Mouse (Mus musculus): ENCODE data around the gene 9930021J03Rik.
A peak's percentile ranks its signal among the peaks of the same experiment; 100 is the strongest.

Gene 9930021J03Rik

DNA sequence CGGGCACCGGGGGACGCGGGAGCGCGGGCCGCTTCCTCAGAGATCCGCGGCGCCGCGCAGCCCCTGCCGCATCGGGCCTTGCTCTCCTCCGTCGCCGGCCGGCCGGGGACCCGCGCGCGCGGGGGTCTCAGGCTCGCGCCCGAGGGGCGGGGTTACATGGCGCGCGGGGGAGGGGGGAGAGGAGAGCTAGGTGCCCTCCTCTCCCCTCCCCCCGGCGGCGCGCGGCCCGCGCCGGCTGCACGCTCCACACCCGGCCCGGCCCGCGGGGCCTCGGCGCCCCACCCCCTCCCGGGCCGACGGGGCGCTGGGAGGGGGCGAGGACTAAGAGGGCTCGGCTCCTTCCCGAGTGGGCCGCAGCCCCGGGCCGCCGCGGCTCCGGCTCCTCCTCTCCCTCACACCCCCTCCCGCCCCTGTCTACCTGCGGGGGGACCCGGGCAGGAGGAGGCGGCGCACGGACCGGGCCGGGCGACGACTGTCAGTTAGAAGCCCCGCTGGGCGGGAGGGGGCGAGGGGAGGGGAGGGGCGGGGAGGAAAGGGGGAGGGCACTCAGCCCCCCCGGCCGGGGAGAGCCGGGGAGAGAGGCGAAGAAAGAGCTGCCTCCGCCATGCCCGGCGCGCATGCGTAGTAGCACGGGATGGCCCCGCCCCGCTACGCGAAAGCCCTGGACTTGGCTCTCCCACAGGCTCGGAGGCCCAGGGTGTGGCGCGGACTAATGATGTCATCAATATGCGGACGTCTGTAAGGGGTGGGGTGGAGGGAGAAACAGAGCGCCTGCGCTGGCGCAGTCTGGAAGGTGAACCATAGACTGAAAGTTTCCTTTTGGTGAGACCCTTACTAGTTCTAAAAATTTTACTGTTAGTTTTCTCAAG, at the start of gene 9930021J03Rik:
TSS of gene 9930021J03Rik (minus strand) at position 73 of the 869 bp plus-strand sequence.
- peak; percentile 99 for DNase-seq (ENCODE audit: low read depth, low spot score)

DNA sequence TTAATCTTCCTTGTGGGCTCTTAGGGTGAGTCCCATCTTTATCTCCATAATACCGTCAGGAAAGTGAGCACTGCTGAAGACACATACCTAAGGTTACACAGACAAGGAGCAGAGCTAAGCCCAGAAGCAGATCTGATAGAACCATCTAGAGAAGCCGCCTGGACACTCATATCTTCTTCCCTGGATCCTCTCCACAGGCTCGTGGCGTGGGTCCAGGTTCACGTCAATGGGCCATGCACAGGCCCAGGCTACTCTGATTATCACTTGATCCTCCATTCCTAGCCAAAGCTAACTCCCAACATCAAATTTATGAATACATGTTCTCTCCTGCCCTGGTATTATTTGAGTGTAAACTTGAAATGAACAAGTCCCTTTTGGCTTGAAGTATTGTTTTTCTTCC, 47.9 kb upstream of the 9930021J03Rik start:
- no peak for DNase-seq (ENCODE audit: low read depth, low spot score)

DNA sequence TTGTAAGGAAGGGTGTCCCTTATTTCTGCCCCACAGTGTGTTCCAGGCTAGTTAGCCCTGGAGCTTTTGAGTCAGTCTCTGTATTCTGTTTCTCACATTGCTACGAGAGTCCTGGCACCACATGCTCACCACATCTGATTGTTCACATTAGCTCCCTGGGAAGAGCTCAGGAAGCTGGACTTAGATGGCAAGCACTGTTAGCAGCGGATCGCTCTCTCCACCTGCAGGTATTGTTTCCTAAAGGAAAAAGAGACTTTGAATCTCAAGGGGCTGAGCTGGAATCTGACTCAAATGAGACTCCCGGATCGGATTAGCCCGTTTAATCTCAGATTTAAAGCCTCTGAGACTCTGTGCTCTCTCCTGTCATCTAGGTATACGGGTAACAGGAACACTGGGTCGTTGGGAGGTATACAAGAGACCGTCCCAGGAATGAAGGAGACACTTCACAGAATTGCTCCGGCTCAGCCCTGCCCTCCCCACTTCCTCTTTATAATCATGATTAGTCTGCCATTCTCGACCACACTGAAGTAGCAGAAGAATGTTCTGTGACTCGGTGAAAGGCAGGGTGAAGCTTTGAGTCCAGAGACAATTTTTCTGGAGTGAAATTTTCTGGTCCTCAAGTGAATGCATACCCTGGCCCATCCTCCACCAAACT, 45.4 kb upstream of the 9930021J03Rik start:
- peak; percentile 41 for DNase-seq (ENCODE audit: low read depth, low spot score)

DNA sequence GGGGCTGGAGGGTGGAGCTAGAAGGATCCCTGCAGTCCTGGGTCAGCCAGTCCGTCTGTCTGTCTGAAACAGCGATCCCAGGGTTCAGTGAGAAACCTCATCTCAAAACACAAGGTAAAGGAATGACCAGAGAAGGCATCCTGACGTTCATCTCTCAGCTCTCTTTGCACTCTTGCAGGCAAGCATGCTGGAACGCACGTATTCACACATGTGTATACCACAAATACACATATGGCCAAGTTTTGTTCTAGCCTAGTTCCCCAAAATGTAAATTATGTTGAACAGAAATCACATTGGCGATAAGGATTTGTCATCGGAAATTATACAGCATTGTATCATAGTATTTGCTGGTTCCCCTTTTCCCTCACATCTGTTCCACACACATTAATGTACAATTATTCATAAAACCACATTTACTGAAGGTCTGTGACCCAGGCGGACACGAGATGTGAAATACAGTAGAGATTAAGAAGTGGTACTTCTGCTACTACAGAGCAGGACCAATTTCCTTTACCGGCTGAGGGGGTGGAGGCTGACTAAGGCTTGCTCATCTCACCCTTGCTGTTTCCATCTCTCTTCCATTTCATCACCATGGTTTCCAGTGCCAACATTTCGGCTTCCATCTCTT, 44.2 kb upstream of the 9930021J03Rik start:
- peak; percentile 84 for DNase-seq (ENCODE audit: low read depth, low spot score)

DNA sequence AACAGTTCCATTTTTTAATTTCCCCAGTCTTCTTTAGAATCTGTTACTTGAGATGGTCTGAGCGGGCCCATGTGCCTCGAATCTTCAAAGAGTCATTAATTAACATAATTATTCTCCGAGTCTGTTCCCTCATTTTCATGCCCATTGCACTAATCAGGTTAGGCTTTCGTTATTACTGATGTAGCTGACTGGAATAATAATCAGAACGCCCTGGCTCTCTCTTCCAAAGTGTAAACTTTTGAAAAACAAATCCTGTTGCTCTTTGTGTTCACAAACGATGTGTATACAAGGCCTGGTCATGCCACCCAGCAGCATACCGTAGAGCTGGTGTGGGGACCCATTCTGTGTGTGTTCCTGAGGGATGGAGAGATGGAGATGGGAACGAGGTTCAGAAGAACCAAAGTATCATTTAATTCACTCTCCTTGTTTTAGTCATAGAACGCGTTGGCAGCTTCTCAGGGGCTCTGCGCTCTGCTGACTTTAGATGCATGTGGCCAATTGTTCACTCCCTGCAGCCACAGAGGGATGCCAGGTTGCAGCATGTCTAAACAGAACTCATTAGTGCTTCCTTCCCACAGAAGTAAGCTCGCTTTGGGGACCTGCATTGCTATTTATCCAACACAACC, 38.4 kb upstream of the 9930021J03Rik start:
- no peak for DNase-seq (ENCODE audit: low read depth, low spot score)

DNA sequence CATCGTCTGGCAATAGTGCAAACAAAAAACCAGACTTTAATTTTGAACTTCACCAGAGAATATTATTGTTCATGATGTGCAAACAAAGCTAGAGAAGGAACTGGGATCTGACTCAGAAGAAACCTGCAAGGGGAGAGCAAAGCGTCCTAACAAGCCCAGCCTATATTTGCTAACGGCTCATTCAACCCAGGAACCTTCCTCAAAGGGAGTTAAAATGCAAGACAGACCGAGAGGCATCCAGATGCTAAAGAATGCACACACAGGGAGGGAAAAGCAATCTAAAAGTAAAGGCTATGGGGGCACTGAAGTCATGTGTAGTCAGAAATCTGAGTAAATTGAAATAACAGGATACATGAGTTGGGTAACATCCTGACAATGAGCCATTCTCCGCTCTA, 37.8 kb upstream of the 9930021J03Rik start:
- DNase-seq (ENCODE audit: low read depth, low spot score), result no peak

DNA sequence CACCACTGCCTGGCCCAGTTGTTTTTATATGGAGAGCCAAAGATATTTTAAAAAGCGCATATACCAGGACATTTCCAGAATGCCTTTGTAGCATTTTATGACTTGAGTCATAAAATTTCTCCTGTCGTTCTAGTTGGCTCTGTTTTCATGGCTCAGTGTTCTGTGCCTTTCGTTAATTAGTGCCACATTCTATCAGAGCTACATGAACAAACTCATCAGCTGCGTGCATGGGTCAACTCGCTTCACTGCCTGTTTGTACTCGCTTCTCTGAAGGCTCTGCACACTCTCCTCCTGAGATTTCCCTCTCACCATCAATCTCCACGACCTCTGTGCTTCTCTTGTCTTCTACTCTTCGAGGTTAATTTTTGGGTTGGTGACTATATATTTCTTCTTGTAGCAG, 37.2 kb upstream of the 9930021J03Rik start:
- DNase-seq (ENCODE audit: low read depth, low spot score), result no peak

DNA sequence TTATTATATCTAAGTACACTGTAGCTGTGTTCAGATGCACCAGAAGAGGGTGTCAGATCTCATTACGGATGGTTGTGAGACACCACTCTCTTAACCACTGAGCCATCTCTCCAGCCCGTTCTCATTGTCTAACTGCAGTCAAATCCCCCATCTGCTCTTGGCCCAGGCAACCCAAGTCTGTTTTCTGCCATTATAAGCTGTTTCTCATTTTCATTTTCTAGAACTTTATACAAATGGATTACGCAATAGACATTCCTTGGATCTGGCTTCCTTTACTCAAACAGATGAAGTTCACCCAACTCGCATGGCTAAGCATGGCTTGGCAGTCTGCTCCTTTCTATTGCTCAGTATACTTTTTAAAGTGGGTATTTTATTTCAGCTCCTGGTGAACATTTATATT, 34.9 kb upstream of the 9930021J03Rik start:
- DNase-seq (ENCODE audit: low read depth, low spot score), result peak; percentile 86

DNA sequence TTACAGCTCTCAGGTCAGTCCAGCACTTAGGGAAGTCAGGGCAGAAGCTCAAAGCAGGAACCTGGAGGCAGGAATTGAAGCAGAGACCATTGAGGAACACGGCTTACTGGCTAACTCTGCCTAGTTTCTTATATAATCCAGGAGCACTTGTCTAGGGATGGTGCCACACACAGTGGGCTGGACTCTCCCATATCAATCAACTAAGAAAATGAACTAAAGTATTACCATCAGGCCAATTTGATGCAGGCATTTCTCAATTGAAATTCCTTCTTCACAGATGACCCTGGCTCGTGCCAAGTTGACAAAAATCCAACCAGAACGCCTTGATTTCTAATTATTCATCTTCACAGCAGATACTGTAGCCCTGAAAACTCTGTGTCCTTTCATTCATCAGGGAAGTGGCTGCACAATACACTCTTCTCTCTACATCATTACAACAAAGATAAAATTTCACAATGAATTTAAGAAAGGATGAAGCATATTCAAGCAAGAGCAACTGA, 32.9 kb upstream of the 9930021J03Rik start:
- DNase-seq (ENCODE audit: low read depth, low spot score), result no peak

DNA sequence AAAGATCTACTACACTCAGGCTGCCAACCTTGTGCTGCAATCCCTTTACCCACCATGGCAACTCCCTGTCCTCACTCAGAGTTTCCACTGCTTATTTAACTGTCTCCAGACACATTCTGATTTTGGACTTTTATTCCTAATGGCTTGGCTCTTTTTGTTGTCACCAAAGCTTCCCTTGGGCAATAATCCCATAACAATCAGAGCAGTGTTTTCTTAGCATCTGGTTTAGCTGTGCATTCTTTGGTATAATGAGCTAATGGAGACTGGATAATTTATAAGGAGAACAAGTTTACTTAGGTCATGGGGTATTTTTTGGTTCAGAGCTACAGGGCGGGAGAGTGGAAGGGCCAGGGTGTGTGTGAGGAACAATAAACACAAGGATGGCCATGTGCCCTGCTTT, 32.4 kb upstream of the 9930021J03Rik start:
- DNase-seq (ENCODE audit: low read depth, low spot score), result no peak

DNA sequence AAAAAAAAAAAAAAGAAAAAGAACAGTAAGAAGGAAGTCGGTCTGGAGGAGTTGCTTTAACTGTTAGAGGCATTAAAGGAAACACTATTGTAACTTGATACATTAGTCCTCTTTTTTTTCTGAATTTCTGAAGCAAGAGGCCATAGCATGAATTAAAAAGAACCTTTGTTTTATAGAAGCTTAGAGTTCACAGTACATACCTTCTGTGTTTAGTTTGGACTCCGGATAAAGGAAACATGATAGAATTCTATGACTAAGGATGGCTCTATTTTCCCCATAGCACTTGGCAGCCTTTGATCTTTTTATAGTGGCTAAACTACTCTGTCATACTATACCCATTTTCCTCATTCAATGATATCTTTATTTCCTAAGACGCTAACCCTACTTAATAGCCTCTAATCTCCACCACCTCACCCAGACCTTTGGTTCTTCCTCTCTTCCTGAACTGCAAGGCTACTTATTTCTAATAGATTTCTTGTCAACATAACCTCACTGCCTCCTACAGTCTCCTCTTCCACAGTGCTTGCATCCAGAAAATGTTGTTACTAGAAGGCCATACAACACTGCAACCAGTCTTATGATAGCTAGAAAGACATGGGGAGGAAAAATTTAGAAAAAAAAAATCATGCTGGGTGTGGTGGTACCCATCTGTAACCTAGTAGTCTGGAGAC, 29.7 kb upstream of the 9930021J03Rik start:
- peak; percentile 73 for DNase-seq (ENCODE audit: low read depth, low spot score)

DNA sequence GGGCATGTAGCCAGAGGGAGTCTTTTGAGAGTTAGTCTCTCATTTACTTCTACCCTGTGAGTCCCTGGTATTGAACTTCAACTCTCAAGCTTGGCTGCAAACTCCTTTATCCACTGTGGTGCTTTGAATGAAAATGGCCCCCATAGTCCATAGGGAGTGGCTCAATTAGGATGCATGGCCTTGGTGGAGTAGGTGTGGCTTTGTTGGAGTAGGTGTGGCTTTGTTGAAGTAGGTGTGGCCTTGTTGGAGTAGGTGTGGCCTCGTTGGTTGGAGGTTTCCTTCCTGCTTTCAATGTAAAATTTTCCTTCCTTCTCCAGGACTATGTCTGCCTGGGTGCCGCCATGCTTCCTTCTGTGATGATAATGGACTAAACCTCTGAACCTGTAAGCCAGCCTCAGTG, 25.1 kb upstream of the 9930021J03Rik start:
- no peak for DNase-seq (ENCODE audit: low read depth, low spot score)

DNA sequence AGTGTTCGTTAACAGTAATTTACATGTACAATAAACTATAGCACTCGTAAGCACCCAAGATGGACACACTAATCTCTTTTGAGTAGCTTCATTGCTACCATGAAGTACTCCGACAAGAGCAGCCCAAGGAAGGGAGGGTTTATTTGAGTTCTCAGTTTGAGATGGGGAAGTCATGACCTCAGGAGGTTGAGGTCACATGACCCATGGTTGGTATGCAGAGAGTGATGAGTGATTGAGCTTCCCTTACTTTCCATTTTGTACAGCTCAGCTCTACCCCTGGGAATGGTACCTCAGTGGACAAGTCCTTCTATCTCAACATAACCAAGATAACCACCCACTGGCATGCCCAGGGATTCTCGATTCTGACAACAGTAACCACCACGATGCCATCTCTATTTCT, 22.8 kb upstream of the 9930021J03Rik start:
- DNase-seq (ENCODE audit: low read depth, low spot score), result no peak

DNA sequence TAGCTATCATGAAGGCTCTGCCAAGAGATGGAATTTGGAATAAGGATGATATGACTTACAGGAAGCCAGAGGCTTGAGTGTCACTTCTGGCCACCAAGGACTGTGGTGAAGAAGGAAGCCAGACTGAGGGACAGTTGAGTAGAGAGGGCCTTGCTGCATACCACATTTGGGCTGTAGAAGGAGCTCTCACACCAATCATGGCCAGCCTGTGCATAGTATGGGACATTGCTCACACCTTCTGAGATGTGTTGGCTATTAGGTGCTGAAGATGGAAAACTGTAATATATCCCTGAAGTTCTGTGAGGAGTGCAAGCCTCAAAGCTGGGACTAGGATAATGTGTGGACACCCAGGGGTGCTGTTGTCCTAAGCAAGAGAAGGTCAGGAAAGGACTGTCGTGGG, 20.9 kb upstream of the 9930021J03Rik start:
- DNase-seq (ENCODE audit: low read depth, low spot score), result peak; percentile 84

DNA sequence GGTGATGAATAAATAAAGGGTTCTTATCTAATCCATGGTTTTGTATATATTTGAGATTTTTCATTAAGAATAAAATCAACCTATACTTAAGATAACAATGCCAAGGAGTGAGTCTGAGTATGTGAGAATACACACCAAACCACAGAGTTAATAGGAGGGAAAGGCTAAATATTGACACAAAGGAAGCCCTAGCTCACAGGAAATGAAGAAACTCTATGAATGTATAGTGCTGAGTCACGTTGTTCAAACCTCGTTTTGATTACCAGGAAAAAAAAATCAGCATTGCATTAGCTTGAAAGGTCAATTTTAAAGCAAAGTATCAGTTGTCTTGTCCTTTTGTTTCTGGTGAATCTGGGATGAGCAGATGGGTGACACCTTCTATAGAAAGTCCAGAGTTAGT, 19.2 kb upstream of the 9930021J03Rik start:
- peak; percentile 52 for DNase-seq (ENCODE audit: low read depth, low spot score)

DNA sequence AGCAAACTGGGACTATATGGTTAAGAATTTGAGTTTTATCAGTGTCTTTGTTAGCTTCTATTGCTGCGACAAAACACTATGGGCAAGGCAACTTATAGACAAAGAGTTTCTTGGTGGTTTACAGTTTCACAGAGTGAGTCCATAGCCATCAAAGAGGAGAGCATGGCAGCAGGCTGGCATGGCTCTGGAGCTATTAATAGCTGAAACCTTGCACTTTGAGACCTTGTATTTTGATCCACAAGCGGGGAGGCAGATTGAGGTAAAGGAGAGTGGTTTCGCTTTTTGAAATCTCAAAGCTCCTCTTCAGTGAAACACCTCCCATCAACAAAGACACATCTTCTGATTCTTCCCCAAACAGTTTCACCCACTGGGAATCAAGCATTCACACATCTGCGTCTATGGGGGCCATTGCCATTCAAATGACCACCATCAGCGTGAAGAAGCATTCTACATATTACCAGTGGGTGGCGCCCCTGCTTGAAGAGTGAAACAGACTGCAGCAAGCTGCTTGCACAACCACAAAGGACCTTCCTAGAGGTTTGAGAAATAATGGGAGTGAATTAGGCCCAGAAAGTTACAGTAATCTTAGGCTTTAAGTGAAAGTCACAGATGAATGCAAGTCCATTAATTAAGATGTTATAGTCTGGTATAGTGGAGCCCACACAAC, 18.4 kb upstream of the 9930021J03Rik start:
- peak; percentile 91 for DNase-seq (ENCODE audit: low read depth, low spot score)

DNA sequence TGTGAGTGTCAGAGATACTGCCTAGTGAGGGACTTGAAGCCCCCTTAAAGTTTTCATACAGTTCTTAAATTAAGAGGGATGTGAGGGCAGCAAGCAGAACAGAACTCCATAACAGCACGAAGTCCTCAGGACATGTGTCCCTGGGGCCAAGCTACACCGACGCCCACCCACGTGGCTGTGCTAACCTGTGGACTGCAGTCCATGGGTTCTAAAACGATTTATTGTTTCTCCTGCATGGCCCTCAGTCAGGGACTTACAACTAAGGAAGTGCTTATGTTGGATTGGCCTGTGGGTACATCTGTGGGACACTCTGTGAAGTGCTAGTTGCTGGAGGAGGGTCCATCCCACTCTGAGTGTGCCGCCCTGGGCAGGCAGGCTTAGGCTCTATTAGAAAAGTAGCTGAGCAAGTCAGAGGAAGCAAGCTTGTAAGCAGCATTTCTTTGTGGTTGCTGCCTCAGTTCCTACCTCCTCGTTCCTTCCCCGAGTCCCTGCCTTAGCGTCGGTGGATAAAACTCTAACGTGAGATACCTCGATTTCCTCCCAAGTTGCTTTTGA, 17.7 kb upstream of the 9930021J03Rik start:
- no peak for DNase-seq (ENCODE audit: low read depth, low spot score)

DNA sequence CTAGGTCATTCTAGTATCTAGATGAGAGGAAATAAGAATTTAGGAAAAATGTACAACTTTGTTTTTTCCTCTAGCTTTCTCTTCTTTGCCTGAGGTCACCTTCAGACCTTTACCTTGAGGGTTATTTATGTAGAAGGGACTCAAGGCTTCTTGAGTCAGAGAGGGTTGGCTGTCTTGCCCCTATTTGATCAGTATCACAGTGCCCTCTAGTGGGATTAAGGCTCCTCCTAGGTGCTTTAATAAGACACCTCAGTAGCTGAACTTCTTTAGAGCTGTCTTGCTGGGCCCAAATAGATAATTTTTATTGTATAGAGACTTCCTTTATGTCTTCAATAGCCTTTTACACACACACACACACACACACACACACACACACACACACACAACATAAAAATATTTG, 15.2 kb upstream of the 9930021J03Rik start:
- DNase-seq (ENCODE audit: low read depth, low spot score), result peak; percentile 91

DNA sequence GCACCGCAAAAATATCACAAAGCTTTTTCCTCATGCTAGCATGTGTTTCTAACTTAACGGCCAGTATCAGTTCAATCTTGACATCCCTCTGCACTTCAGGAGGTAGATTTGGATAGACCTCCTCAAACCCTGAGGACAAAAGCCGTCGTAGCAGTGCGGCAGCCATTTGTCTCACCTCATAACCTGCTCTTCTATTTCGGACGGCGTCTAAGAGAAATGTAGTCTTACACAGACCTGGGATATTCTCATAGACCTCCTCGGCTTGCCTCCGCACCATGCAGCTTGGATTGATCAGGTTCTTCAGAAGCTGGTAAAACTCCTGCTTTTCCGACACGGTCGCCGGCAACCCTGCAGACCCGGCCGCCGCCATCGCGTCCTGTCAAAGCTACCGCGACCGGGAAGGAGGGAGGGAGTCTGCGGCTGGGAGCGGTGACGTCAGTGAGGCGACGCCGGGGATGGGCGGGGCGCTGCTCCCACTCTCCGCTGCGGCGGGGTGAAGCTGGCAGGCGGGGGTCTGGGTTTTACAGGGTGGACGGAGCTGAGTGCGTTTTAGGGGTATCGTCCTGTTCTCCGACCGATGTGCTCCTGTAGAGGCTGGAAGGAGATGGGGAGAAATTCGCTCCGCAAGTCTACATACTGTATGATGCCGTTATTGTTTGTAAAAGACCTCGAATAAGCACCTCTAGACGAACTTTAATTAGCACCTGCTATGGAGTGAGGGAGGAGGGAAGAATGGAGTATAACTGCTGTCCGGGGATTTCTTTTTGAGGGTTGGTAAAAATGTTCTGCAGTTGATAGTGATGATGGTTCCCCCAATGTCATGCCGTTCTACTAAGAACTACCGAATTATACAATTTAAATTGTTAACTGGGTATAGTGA, 7.0 kb upstream of the 9930021J03Rik start, which contains the start of gene Ranbp6:
TSS of gene Ranbp6 (minus strand) at position 394 of the 880 bp plus-strand sequence.
- DNase-seq (ENCODE audit: low read depth, low spot score), result peak; percentile 82
